Mouse (Mus musculus): ENCODE results near the gene Il4. TPM values are rescaled to one million over a fixed set of nuclear protein-coding genes. Genes with fewer than 3 reads are reported as not detected.

The Il4 gene
- total RNA-seq, 1 experiment, result not detected

GRCm38 (mm10) chr11:53620094-53620493, 1.6 kb upstream of the Il4 start:
- no peaks in the 10 kb centered on the region; a peak in 1 of 4 replicates for H3K4me1 ChIP-seq (ENCODE audit: control insufficient read depth in 2 of 2, insufficient read depth in 2 of 2, low read length in 2 of 2, poor library complexity in 1 of 2)
- no peak for TF ChIP-seq MAFK (IDR thresholded peaks at IDR 0.05; ENCODE audit: insufficient read depth, low read depth, low read length)
- TF ChIP-seq ZC3H11A (IDR thresholded peaks at IDR 0.05; ENCODE audit: borderline replicate concordance, low read depth, low read length), result no peak
- TF ChIP-seq ZNF384 (IDR thresholded peaks at IDR 0.05; ENCODE audit: low read depth, low read length), result no peak
- TF ChIP-seq HCFC1 (IDR thresholded peaks at IDR 0.05; ENCODE audit: borderline replicate concordance, insufficient read depth, low read length), result no peak
- no peak for TF ChIP-seq CHD2 (IDR thresholded peaks at IDR 0.05; ENCODE audit: low read depth, low read length)

GRCm38 (mm10) chr11:53619428-53619827, 959 bp upstream of the Il4 start:
- Histone ChIP-seq H3K4me1 (ENCODE audit: control insufficient read depth in 2 of 2, insufficient read depth in 2 of 2, low read length in 2 of 2, poor library complexity in 1 of 2) (no peaks in the 10 kb centered on the region; a peak in 1 of 4 replicates), H3K4me3 (ENCODE audit: insufficient read depth in 1 of 2, low read depth in 1 of 2, low read length in 2 of 2, poor library complexity in 1 of 2, severe bottlenecking in 1 of 2) (no peak overlapping the region), H3K9me3 (ENCODE audit: control insufficient read depth, insufficient read depth, low read depth, low read length) (no peaks in the 10 kb centered on the region), H3K27ac (ENCODE audit: insufficient read depth, low read depth, low read length, poor library complexity, severe bottlenecking) (no peak overlapping the region), H3K9ac (ENCODE audit: insufficient read depth, low read depth, low read length, poor library complexity, severe bottlenecking) (no peak overlapping the region), H3K36me3 (ENCODE audit: control insufficient read depth, insufficient read depth, low read length, poor library complexity, severe bottlenecking) (no peaks in the 10 kb centered on the region)
- in situ Hi-C loops (cut with MboI; ENCODE audit: low sequenced_read_pairs in 2 of 2, unreplicated experiment in 2 of 2), result no loop called here
- no peak for TF ChIP-seq ZNF384 (IDR thresholded peaks at IDR 0.05; ENCODE audit: low read depth, low read length)
- no peak for TF ChIP-seq ZC3H11A (IDR thresholded peaks at IDR 0.05; ENCODE audit: borderline replicate concordance, low read depth, low read length)
- TF ChIP-seq MAFK (IDR thresholded peaks at IDR 0.05; ENCODE audit: insufficient read depth, low read depth, low read length), result no peak
- no peak for TF ChIP-seq HCFC1 (IDR thresholded peaks at IDR 0.05; ENCODE audit: borderline replicate concordance, insufficient read depth, low read length)
- no peak for TF ChIP-seq CHD2 (IDR thresholded peaks at IDR 0.05; ENCODE audit: low read depth, low read length)
- no peak for DNase-seq (ENCODE audit: low read depth, low spot score)

More at GRCm38 (mm10) chr11:53620094-53620493, 1.6 kb upstream of the Il4 start:
- Histone ChIP-seq H3K9me3 (ENCODE audit: control insufficient read depth, insufficient read depth, low read depth, low read length) (no peaks in the 10 kb centered on the region), H3K27ac (ENCODE audit: insufficient read depth, low read depth, low read length, poor library complexity, severe bottlenecking) (no peak overlapping the region), H3K4me3 (ENCODE audit: insufficient read depth in 1 of 2, low read depth in 1 of 2, low read length in 2 of 2, poor library complexity in 1 of 2, severe bottlenecking in 1 of 2) (no peak overlapping the region), H3K9ac (ENCODE audit: insufficient read depth, low read depth, low read length, poor library complexity, severe bottlenecking) (no peak overlapping the region), H3K36me3 (ENCODE audit: control insufficient read depth, insufficient read depth, low read length, poor library complexity, severe bottlenecking) (no peaks in the 10 kb centered on the region)
- DNase-seq (ENCODE audit: low read depth, low spot score), result no peak
- in situ Hi-C loops (cut with MboI; ENCODE audit: low sequenced_read_pairs in 2 of 2, unreplicated experiment in 2 of 2), result no loop called here

GRCm38 (mm10) chr11:53617562-53618109, 833 bp downstream of the Il4 start:
- Histone ChIP-seq H3K4me3 (ENCODE audit: insufficient read depth in 1 of 2, low read depth in 1 of 2, low read length in 2 of 2, poor library complexity in 1 of 2, severe bottlenecking in 1 of 2) (no peak overlapping the region), H3K4me1 (ENCODE audit: control insufficient read depth in 2 of 2, insufficient read depth in 2 of 2, low read length in 2 of 2, poor library complexity in 1 of 2) (no peaks in the 10 kb centered on the region; a peak in 1 of 4 replicates), H3K9ac (ENCODE audit: insufficient read depth, low read depth, low read length, poor library complexity, severe bottlenecking) (no peak overlapping the region), H3K27ac (ENCODE audit: insufficient read depth, low read depth, low read length, poor library complexity, severe bottlenecking) (no peak overlapping the region), H3K9me3 (ENCODE audit: control insufficient read depth, insufficient read depth, low read depth, low read length) (no peaks in the 10 kb centered on the region), H3K36me3 (ENCODE audit: control insufficient read depth, insufficient read depth, low read length, poor library complexity, severe bottlenecking) (no peaks in the 10 kb centered on the region)
- no peak for DNase-seq (ENCODE audit: low read depth, low spot score)
- in situ Hi-C loops (cut with MboI; ENCODE audit: low sequenced_read_pairs in 2 of 2, unreplicated experiment in 2 of 2), result no loop called here
- TF ChIP-seq ZNF384 (IDR thresholded peaks at IDR 0.05; ENCODE audit: low read depth, low read length) (no peak), MAFK (IDR thresholded peaks at IDR 0.05; ENCODE audit: insufficient read depth, low read depth, low read length) (no peak), ZC3H11A (IDR thresholded peaks at IDR 0.05; ENCODE audit: borderline replicate concordance, low read depth, low read length) (no peak), HCFC1 (IDR thresholded peaks at IDR 0.05; ENCODE audit: borderline replicate concordance, insufficient read depth, low read length) (no peak), CHD2 (IDR thresholded peaks at IDR 0.05; ENCODE audit: low read depth, low read length) (no peak)

GRCm38 (mm10) chr11:53616748-53617558, 1.5 kb downstream of the Il4 start:
- TF ChIP-seq CHD2 (IDR thresholded peaks at IDR 0.05; ENCODE audit: low read depth, low read length) (no peak), ZC3H11A (IDR thresholded peaks at IDR 0.05; ENCODE audit: borderline replicate concordance, low read depth, low read length) (no peak), ZNF384 (IDR thresholded peaks at IDR 0.05; ENCODE audit: low read depth, low read length) (no peak), HCFC1 (IDR thresholded peaks at IDR 0.05; ENCODE audit: borderline replicate concordance, insufficient read depth, low read length) (no peak), MAFK (IDR thresholded peaks at IDR 0.05; ENCODE audit: insufficient read depth, low read depth, low read length) (no peak)
- Histone ChIP-seq H3K9me3 (ENCODE audit: control insufficient read depth, insufficient read depth, low read depth, low read length) (no peaks in the 10 kb centered on the region), H3K9ac (ENCODE audit: insufficient read depth, low read depth, low read length, poor library complexity, severe bottlenecking) (no peak overlapping the region), H3K4me1 (ENCODE audit: control insufficient read depth in 2 of 2, insufficient read depth in 2 of 2, low read length in 2 of 2, poor library complexity in 1 of 2) (no peaks in the 10 kb centered on the region; a peak in 1 of 4 replicates), H3K4me3 (ENCODE audit: insufficient read depth in 1 of 2, low read depth in 1 of 2, low read length in 2 of 2, poor library complexity in 1 of 2, severe bottlenecking in 1 of 2) (no peak overlapping the region), H3K36me3 (ENCODE audit: control insufficient read depth, insufficient read depth, low read length, poor library complexity, severe bottlenecking) (no peaks in the 10 kb centered on the region), H3K27ac (ENCODE audit: insufficient read depth, low read depth, low read length, poor library complexity, severe bottlenecking) (no peak overlapping the region)
- in situ Hi-C loops (cut with MboI; ENCODE audit: low sequenced_read_pairs in 2 of 2, unreplicated experiment in 2 of 2), result no loop called here
- no peak for DNase-seq (ENCODE audit: low read depth, low spot score)

All from ES-E14 (cell line).